ENCODE assay signal across 7 mouse cellular contexts in the genomic region with DNA sequence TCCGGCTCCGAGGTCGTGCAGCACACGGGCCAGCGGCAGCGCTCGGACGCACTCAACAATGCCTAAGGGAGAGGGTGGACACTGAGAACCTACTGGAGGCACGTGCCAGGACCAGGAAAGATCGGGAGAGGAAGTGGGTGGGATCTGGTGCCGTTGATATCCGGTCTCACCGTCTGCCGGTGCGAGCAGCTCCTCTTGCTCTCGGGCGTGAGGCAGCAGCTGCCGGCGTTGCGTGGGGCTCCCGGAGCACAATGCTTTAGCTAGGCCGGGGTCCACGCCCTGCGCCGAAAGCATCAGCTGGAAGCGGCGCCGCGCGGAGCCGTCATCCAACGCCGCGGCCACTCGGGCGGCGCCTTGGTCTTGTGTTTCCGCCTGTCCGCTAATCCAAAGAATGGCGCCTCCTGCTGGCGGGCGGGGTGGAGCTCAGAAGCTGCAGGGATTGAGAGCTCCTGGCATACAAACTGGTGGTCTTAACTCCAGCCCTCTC. TPM values are rescaled to one million over a fixed set of nuclear protein-coding genes. Genes with fewer than 3 reads are reported as not detected.
DNase-seq lines count a peak whose midpoint lies in the region; ATAC-seq and TF ChIP-seq lines count a peak whose summit lies in the region.

Gene Sco2 (minus strand): TSS at position 85 of the 487 bp plus-strand sequence.

- H3K4me2 ChIP-seq in embryonic facial prominence, embryonic 12.5 days (replicated peaks), result peak within 1 kb of the TSS; percentile 69
- peak within 1 kb of the TSS; percentile 78 for H3K4me2 ChIP-seq in limb, embryonic 12.5 days
- peak within 1 kb of the TSS; percentile 85 for H3K4me2 ChIP-seq in midbrain, embryonic 15.5 days

- peak within 1 kb of the TSS; percentile 81 for H3K27ac ChIP-seq in embryonic facial prominence, embryonic 12.5 days
- peak within 1 kb of the TSS; percentile 87 for H3K27ac ChIP-seq in kidney, adult 2 months (ENCODE audit: insufficient read depth, low read depth, low read length)
- peak within 1 kb of the TSS; percentile 94 for H3K27ac ChIP-seq in limb, embryonic 12.5 days
- peak within 1 kb of the TSS; percentile 95 for H3K27ac ChIP-seq in midbrain, embryonic 15.5 days
- H3K27ac ChIP-seq in spleen, adult 2 months (ENCODE audit: insufficient read depth, low read length), result peak within 1 kb of the TSS; percentile 96

- TF ChIP-seq CTCF in kidney, adult 2 months (conservative IDR thresholded peaks at IDR 0.05; ENCODE audit: insufficient read depth, insufficient read length, low read depth, low read length), result peak; percentile 70
- peak; percentile 84 for TF ChIP-seq CTCF in spleen, adult 2 months (IDR thresholded peaks at IDR 0.05; ENCODE audit: extremely low read depth, insufficient read depth, insufficient read length, insufficient replicate concordance)

- TF ChIP-seq POLR2A in kidney, adult 2 months (IDR thresholded peaks at IDR 0.05; ENCODE audit: low read depth, low read length), result peak; percentile 56
- TF ChIP-seq POLR2A in spleen, adult 2 months (IDR thresholded peaks at IDR 0.05; ENCODE audit: low read depth, low read length), result peak; percentile 60; the same call in 1 of the 2 replicates

- peak; percentile 69 for ATAC-seq in embryonic facial prominence, embryonic 12.5 days (ENCODE audit: insufficient number of reproducible peaks, insufficient read depth, low FRiP score, low TSS enrichment)
- ATAC-seq in limb, embryonic 12.5 days (ENCODE audit: insufficient number of reproducible peaks, insufficient read depth, low FRiP score, low TSS enrichment, low read depth), result peak; percentile 56
- peak; percentile 91 for ATAC-seq in midbrain, embryonic 15.5 days (replicated peaks)

- H3K4me3 ChIP-seq in embryonic facial prominence, embryonic 12.5 days, result peak within 1 kb of the TSS; percentile 57
- H3K4me3 ChIP-seq in kidney, adult 2 months (ENCODE audit: insufficient read depth, low read depth, low read length), result peak within 1 kb of the TSS; percentile 76
- H3K4me3 ChIP-seq in limb, embryonic 12.5 days (replicated peaks), result peak within 1 kb of the TSS; percentile 64
- H3K4me3 ChIP-seq in midbrain, embryonic 15.5 days, result peak within 1 kb of the TSS; percentile 88
- H3K4me3 ChIP-seq in spleen, adult 2 months (ENCODE audit: extremely low read depth, insufficient read depth, insufficient read length), result peak within 1 kb of the TSS; percentile 73

- H3K4me1 ChIP-seq in embryonic facial prominence, embryonic 12.5 days, result peaks cover 20% of the 10 kb centered on the region
- H3K4me1 ChIP-seq in kidney, adult 2 months (ENCODE audit: control insufficient read depth, insufficient read depth, low read length), result peaks cover 7% of the 10 kb centered on the region; the same call in 1 of the 2 replicates
- peaks cover 23% of the 10 kb centered on the region for H3K4me1 ChIP-seq in limb, embryonic 12.5 days (replicated peaks)
- H3K4me1 ChIP-seq in midbrain, embryonic 15.5 days, result peaks cover 26% of the 10 kb centered on the region
- H3K4me1 ChIP-seq in spleen, adult 2 months (ENCODE audit: control insufficient read depth, insufficient read depth, insufficient read length), result peaks cover 9% of the 10 kb centered on the region; the same call in 1 of the 2 replicates

- under 1% methylated on average over 42 of the region's 42 CpGs for WGBS in embryonic facial prominence, embryonic 12.5 days
- under 1% methylated on average over 42 of the region's 42 CpGs for whole genome bisulfite sequencing in kidney, adult 2 months
- under 1% methylated on average over 42 of the region's 42 CpGs for WGBS in limb, embryonic 12.5 days
- under 1% methylated on average over 42 of the region's 42 CpGs for WGBS in midbrain, embryonic 15.5 days
- under 1% methylated on average over 42 of the region's 42 CpGs for WGBS in spleen, adult 2 months

- H3K36me3 ChIP-seq in embryonic facial prominence, embryonic 12.5 days, result peaks cover 39% of the 10 kb centered on the region
- no peaks in the 10 kb centered on the region; the same call in 1 of the 2 replicates for H3K36me3 ChIP-seq in kidney, adult 2 months (ENCODE audit: control insufficient read depth, insufficient read depth, low read length)
- H3K36me3 ChIP-seq in limb, embryonic 12.5 days, result peaks cover 43% of the 10 kb centered on the region
- peaks cover 34% of the 10 kb centered on the region for H3K36me3 ChIP-seq in midbrain, embryonic 15.5 days (replicated peaks)
- H3K36me3 ChIP-seq in spleen, adult 2 months (ENCODE audit: control insufficient read depth, insufficient read depth, low read length), result peaks cover 33% of the 10 kb centered on the region

- no peaks in the 10 kb centered on the region for H3K9me3 ChIP-seq in embryonic facial prominence, embryonic 12.5 days
- no peaks in the 10 kb centered on the region for H3K9me3 ChIP-seq in limb, embryonic 12.5 days
- no peaks in the 10 kb centered on the region for H3K9me3 ChIP-seq in midbrain, embryonic 15.5 days

- peak; percentile 95 for DNase-seq in adrenal gland, postnatal 25 days
- peak; percentile 92 to 97 for DNase-seq in heart, adult 18-20 months
- DNase-seq in kidney, adult 2 months, result peak; percentile 94
- DNase-seq in spleen, adult 2 months (ENCODE audit: low read depth in 1 of 2, low spot score in 2 of 2), result peak; percentile 71 to 89

- H3K27me3 ChIP-seq in embryonic facial prominence, embryonic 12.5 days, result peaks cover 30% of the 10 kb centered on the region
- H3K27me3 ChIP-seq in kidney, adult 2 months (replicated peaks; ENCODE audit: control insufficient read depth, insufficient read depth, low read length), result no peaks in the 10 kb centered on the region
- H3K27me3 ChIP-seq in limb, embryonic 12.5 days, result peaks cover 31% of the 10 kb centered on the region
- H3K27me3 ChIP-seq in midbrain, embryonic 15.5 days (replicated peaks), result peaks cover 30% of the 10 kb centered on the region
- peaks cover 6% of the 10 kb centered on the region for H3K27me3 ChIP-seq in spleen, adult 2 months (ENCODE audit: control insufficient read depth, insufficient read depth, low read length)

- H3K9ac ChIP-seq in embryonic facial prominence, embryonic 12.5 days, result peak within 1 kb of the TSS; percentile 65
- peak within 1 kb of the TSS; percentile 77 for H3K9ac ChIP-seq in limb, embryonic 12.5 days (replicated peaks)
- H3K9ac ChIP-seq in midbrain, embryonic 15.5 days, result peak within 1 kb of the TSS; percentile 85

RNA-seq across cellular contexts. Expression of gene Sco2, which starts in this region (rescaled TPM):
- 26.0 and 35.6 TPM in 2 replicates for total RNA-seq in adrenal gland, postnatal 25 days (2021)
- 5.5 and 6.2 TPM in 2 replicates for polyA plus RNA-seq in embryonic facial prominence, embryonic 12.5 days (2016; fragmentation: Nextera tagmentation; extraction: Ambion mirVana)
- 10 to 100 TPM; 29.0 to 30.9 TPM for total RNA-seq in heart, adult 18-20 months (2021)
- polyA plus RNA-seq in kidney, adult 2 months (2012; rRNA removed), result 59.5 and 65.3 TPM in 2 replicates
- polyA plus RNA-seq in limb, embryonic 12.5 days (2016; fragmentation: Nextera tagmentation; extraction: Ambion mirVana), result 4.2 and 5.3 TPM in 2 replicates
- polyA plus RNA-seq in midbrain, embryonic 15.5 days (2015; fragmentation: Nextera tagmentation; extraction: Ambion mirVana), result 15.7 and 15.8 TPM in 2 replicates
- 26.6 and 28.4 TPM in 2 replicates for polyA plus RNA-seq in spleen, adult 2 months (2012; rRNA removed)

Comparison
In these comparisons a context has a peak if more than half of its experiments do, and no peak if none do; other contexts are left out.
1. Peak in every context shown above with its lines: DNase-seq, ATAC-seq, H3K4me3 ChIP-seq and H3K27ac ChIP-seq.